Mouse (Mus musculus) neutrophil, adult 59 days (primary cell): Measurements from ENCODE around the gene Gdpd2. TPM values are rescaled to one million over a fixed set of nuclear protein-coding genes. Genes with fewer than 3 reads are reported as not detected.

Source experiments
- total RNA-seq, 2 experiments: library from RNA; stranded (reverse); gene quantifications; 1 replicate in 1 of 2; 2 replicates in 1 of 2; pipeline ENCODE4 v1.2.4; 2023

Gdpd2 gene
- total RNA-seq = under 1 TPM; 0.18 to 0.77 TPM

DNA sequence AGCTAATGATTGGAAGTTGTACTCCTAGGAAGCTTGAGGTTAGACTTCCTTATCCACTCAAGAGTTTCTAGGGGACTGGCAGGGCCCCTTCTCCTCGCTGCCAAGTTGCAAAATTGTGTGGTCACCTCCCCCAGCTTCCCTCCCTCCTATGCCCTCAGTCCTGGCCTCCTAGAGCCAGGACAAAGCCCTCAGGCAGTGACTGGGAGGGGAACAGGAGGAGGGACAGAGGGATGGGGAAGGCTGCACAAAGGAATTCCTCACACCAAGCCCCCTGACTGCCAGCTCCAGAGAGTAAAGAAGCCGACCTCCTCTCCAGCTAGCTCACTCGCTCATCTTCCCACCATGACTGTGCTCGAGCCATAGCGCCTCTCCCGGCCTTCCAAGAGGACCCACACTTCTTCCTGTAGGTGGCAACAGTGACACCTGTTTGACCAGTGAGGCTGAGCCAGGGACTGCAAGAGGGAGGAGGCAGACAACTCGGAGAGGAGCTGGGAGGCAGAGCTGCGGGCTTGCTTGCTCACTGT is at the start of gene Gdpd2:
Gdpd2 (plus strand) TSS at position 209 of the 524 bp plus-strand sequence.

GRCm38 (mm10) chrX:100767181-100767884 is 37.7 kb downstream of the Gdpd2 start, which contains the start of gene Dlg3:
Gene Dlg3, plus strand, starts transcription at chrX:100767722.

Other genes starting within 250 kb of the Gdpd2 start
- gene Igbp1, start 235.6 kb upstream of the Gdpd2 start, total RNA-seq = 10 to 100 TPM; 31.5 to 32.9 TPM
- under 1 TPM in 1 of 2 experiments, not detected in 1; 0.29 TPM for gene Dgat2l6, start 205.0 kb upstream of the Gdpd2 start, total RNA-seq
- gene Awat1, start 157.6 kb upstream of the Gdpd2 start, total RNA-seq = 1 to 10 TPM in 1 of 2 experiments, under 1 TPM in 1; 0.44 to 1.1 TPM
- not detected for gene P2ry4, start 135.0 kb upstream of the Gdpd2 start, total RNA-seq
- not detected for gene Arr3, start 124.4 kb upstream of the Gdpd2 start, total RNA-seq
- 10 to 100 TPM; 21.9 to 24.5 TPM for gene Kif4, start 104.1 kb upstream of the Gdpd2 start, total RNA-seq
- 10 to 100 TPM; 18.6 to 25.1 TPM for gene Pdzd11, start 103.3 kb upstream of the Gdpd2 start, total RNA-seq
- 1 to 10 TPM in 1 of 2 experiments, under 1 TPM in 1; 0.75 to 1.6 TPM for gene Dlg3, start 37.8 kb downstream of the Gdpd2 start, total RNA-seq